Mouse (Mus musculus): ENCODE measurements around the gene Coro1a.

DNA sequence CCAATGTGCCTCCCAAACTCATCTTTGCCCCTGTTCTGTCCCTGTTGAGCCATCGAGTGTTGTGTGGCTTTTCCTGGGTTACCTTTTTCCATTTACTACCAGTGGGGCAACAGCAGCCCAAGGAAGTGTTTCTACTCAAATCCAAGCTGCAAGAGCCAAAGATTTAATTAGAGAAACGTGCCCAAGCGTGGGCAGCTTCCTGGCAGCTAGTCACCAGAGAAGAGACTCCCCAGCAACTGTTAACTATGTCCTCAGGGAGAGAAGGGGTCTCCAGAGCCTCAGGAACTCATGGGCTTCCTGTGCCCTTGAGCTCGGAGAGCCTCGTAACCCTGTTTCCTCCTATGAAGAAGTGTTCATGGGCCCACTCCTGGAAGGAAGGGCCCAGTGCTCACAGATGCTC lies 33.4 kb upstream of the Coro1a start:
- TF ChIP-seq CEBPB (IDR thresholded peaks at IDR 0.05; ENCODE audit: low read depth) (no peak), USF1 (IDR thresholded peaks at IDR 0.05; ENCODE audit: low read depth) (no peak)

Data from C2C12 (cell line).